Mouse (Mus musculus) left cerebral cortex, adult 2 months (tissue): ENCODE data around the gene Cebpe. TPM values are rescaled to one million over a fixed set of nuclear protein-coding genes. Genes with fewer than 3 reads are reported as not detected.

Experiments
- DNase-seq, 2 experiments: peaks; one replicate each; pipeline ENCODE4 v3.0.0; 2021 to 2022; ENCODE audit warnings: low spot score in 2 of 2, mixed read lengths in 1 of 2; ENCODE audit errors: extremely low spot score in 1 of 2
- H3K27ac ChIP-seq: fragments of 200-600 bp; 2 replicates; pipeline ENCODE4 v1.8.1; 2022
- H3K4me3 ChIP-seq: fragments of 200-600 bp; 2 replicates; pipeline ENCODE4 v1.8.1; 2022
- CTCF ChIP-seq: fragments of 200-600 bp; IDR thresholded peaks from 2 replicates; pipeline ENCODE4 v1.8.1; 2022; ENCODE audit warnings: antibody characterized with exemption, mild to moderate bottlenecking, moderate library complexity
- intact Hi-C: fragments of 180-260 bp; cut with DNase I; formaldehyde crosslinking; loops from one replicate; pipeline ENCODE4 v1.15.1; 2025
- total RNA-seq, 2 experiments: library from RNA; stranded (reverse); gene quantifications; 2 replicates each; pipeline ENCODE4 v1.2.3; 2021

Cebpe gene
- total RNA-seq, 2 experiments from 2014 or later: not detected

DNA sequence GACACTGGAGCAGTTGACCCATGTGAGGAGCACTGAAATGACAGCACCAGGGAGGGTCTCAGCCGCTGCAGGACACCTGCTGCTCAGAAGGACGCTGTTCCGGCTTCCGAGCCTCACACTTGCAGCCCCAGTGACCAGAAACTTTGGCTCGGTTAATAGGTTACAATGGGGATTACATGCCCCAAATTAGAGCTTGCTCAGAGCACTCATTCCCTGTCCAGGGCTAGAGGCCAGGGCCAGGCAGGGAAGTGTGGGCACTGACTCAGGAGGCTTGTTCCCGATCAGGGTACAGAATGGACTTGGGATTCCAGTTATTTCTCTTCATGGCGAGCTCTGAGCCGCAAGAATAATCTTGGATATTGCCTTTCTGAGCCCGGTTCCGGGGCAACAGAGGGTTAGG is 25.7 kb upstream of the Cebpe start:
- TF ChIP-seq CTCF: no peak
- Histone ChIP-seq H3K27ac (peak overlapping the region; percentile 78), H3K4me3 (no peak overlapping the region)
- intact Hi-C loops: no loop called here
- DNase-seq: no peak

DNA sequence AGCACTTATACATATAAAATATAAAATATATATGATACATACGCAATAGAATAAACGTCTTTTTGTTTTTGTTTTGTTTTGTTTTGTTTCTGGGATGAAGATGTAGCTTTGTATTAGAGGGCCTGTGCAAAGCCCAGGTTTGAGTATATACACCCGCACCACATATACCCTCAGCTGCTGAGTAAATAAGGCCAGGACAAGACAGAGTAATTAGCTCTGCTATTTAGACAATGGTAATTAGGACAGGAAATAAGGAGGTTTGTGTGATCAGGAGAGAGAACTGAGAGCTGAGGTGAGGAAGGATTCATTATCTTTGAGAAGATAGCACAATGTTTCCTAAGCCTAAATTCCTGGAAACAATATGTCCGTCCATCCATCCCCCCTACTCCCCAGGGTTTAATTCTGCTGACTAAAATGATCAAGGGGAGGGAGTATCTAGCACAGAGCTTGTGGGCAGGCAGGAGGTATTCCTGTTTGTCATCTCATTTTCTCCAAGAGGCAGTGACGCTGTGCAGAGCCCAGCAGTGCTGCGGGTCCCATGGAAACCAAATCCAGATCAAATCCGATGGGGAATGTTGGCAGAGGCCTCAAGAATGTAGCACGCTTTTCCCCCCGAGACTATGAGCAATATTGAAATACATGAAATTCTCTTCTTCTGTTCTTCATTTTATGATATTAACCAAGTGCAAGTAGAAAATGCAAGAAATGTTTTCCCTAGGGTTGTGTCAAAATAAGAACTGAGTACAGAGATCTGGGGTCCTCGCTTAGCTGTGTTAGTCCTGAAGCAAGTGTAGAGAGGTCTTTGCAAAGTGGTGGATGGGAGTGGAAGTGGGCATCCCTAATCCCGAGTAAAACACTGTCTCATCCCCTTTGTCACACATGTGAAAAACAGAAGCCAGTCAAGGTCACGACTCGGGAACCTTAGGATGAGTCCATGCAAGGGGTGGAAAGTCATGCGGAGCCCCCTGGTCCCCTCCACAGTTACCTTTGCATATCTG is 24.9 kb upstream of the Cebpe start:
- Histone ChIP-seq H3K27ac (peak overlapping the region; percentile 78), H3K4me3 (no peak overlapping the region)
- intact Hi-C loops: no loop called here
- no peak for TF ChIP-seq CTCF
- peak in 1 of 2 experiments; percentile 50 for DNase-seq

DNA sequence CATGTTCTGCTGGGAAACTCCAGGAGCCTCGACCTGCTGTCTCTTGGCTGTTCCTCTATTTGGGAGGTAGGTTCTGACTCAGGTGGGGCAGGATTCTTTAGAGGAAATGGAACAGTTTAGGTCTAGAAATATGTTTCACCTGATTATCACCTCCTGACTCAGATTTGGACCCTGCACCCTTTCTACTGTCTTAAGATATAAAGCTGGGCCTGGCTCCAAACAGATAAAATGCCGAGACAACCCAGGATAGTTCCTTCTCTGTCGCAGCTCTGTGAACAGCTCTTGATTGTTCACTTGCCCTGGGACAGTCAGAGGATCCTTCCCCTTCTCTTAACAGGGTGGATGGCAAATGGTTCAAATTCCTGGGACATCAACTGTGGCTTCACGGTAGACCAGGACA is 23.2 kb upstream of the Cebpe start:
- no peak overlapping the region for H3K4me3 ChIP-seq
- intact Hi-C loops: no loop called here
- no peak overlapping the region for H3K27ac ChIP-seq
- no peak for TF ChIP-seq CTCF
- no peak for DNase-seq

DNA sequence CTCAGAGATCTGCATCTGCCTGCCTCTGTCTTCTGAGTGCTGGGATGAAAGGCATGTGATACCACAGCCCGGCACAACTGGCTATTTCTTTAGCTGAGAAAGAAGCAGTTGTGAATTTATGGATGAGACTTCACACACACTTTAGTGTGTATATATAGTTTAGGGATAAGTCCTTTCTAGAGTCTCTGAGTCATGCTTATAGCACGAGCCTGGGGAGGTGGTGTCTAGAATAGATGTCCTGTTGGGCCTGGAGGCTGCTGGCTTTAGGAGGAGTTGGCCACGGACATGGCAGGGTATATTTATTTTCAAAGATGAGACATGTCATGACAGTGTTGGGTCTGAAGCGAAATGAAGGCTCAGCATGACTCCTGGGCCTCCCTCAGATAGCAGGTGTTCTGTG is 22.0 kb upstream of the Cebpe start:
- no peak for TF ChIP-seq CTCF
- peak overlapping the region; percentile 67 for H3K27ac ChIP-seq
- DNase-seq: no peak
- no peak overlapping the region for H3K4me3 ChIP-seq
- intact Hi-C loops: no loop called here

DNA sequence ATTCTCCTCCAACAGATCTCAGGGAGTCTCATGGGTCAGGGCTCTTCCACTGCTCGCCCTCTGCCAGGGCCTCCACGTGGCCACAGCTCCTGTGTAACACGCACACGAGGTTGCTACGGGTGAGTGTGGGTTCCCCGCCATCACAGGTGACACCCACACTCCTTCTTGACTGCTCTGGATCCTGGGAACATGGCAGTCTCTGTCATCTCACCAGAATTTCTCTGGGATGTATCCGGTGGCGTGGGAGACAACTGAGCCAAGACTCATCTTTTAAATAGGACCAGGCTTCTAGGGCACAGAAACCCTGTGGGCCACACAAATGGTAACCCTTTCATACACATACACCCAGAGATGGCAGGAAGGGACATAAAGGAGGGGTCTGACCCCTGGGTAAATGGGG is 20.2 kb upstream of the Cebpe start:
- Histone ChIP-seq H3K27ac (peak overlapping the region; percentile 50; the same call in 1 of the 2 replicates), H3K4me3 (no peak overlapping the region)
- TF ChIP-seq CTCF: no peak
- intact Hi-C loops: no loop called here
- no peak for DNase-seq

DNA sequence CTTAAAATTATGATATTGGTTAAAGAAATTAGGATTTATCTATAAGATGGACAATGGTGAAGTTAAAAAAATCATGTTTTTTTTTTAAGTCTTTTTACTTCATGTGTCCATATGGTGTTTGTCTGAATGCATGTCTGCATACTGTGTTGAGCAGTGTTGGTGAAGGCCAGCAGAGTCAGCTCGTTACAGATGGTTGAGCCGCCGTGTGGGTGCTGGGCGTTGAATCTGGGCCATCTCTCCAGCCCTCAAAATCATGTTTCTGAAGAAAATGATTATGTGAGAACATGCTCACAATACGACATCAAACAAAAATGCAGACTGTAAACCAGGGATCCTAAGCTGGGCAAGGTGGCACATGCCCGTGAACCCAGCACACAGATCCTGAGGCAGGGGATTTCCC is 18.3 kb upstream of the Cebpe start:
- Histone ChIP-seq H3K27ac (peak overlapping the region; percentile 82), H3K4me3 (no peak overlapping the region)
- no peak for TF ChIP-seq CTCF
- DNase-seq: peak in 1 of 2 experiments; percentile 52
- intact Hi-C loops: no loop called here

DNA sequence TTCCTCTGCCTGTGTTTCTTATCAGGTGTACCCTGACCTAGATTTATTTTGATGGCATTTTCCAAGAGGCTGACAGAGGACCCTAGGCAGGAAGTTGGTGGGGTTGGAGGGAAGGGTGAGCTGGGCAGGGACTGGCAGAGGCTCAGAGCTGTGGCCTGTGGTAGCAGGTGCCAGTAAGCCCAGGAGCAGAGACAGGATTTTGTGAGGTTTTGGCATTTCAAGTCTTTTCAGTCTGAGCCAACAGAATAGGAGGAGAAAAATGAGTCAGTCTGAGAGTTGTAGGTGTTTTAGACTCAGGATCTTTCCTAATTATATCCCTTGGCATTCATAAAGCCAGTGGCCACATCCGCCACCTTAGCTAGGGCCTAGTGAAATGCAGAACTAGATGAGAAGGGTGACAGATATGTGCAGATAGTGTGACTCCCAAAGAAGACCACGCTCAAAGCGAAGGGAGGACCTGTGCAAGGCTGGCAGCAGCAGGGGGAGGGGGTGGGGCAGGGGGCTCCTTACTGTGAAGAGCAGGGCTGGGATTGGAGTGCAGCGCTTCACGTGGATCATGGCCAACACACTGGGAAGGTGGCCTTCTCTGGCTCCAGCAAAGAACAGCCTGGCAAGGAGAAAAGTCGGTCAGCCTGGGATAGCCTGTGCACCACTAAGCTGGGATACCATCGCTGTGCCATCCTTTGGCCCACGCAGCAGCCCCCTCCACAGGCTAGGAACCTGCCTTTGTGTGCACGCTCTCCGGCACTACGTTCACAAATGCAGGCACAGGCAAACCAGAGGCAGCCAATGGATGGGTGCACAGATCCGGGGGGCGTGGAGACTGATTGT is 17.1 kb upstream of the Cebpe start:
- Histone ChIP-seq H3K27ac (peak overlapping the region; percentile 82), H3K4me3 (no peak overlapping the region)
- DNase-seq: no peak
- no peak for TF ChIP-seq CTCF
- intact Hi-C loops: loop anchor here (1.0 kb wide), 1 partner anchor 52 kb away; the partner anchor contains the start of gene Slc7a8

DNA sequence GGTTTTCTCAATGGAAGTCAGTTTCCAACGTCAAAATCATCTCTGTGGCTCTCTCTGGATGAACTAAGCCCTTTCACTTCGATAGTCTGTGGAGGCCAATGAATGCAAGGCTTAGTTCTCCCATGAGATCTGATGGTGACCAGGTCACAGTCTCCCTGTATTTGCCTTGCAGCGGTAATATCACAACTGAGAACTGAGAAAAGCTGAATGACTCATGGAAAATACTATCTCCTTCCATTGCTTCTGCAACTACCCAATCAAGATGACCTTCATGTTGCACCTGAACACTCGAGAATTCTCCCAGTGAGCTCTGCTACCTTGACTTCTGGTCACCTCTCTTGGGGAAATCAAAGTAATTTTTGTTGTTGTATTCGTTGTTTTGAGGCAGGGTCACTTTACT is 15.6 kb upstream of the Cebpe start:
- DNase-seq: no peak
- intact Hi-C loops: no loop called here
- Histone ChIP-seq H3K4me3 (no peak overlapping the region), H3K27ac (no peak overlapping the region)
- TF ChIP-seq CTCF: no peak

DNA sequence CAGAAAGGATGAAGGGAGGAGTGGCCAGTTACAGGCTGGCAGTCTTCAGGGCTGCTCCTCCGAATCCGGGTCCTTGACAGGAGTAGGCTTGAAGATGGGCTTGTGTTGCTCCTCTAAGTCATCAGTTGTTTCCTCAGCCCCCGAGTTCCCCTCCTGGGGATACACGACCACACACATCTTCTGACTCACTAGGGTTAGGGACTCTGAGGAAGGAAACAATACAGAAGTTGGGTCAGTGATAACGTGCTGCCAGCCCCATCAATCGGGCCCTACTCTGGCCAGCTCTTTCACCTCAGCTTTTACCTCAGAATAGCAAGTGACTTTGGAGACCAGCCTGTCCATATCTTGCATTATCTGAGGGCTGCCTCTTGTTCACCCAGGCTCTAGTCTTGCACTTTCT is 12.1 kb upstream of the Cebpe start:
- intact Hi-C loops: no loop called here
- H3K27ac ChIP-seq: no peak overlapping the region
- DNase-seq: no peak
- H3K4me3 ChIP-seq: no peak overlapping the region
- TF ChIP-seq CTCF: no peak

DNA sequence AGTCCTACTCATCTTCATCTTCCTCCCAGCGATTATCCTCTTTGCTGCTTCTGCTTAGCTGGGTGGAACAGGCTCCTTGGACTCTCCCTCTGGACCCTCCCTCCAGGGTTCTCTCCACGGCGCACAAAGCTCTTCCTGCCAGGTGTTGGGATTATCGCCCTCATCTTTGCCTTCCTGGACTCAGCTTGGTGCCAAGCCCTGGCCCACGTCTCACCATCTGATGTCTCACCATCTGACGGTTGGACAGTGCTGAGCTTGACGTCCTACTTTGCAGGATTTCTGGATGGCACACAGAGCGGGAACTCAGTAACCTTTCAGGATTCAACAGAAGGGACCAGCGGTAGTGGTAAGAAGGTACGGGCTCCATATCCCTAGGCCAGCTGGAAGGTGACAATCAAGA is 9.7 kb upstream of the Cebpe start:
- Histone ChIP-seq H3K4me3 (no peak overlapping the region), H3K27ac (no peak overlapping the region)
- no peak for DNase-seq
- intact Hi-C loops: no loop called here
- TF ChIP-seq CTCF: no peak

DNA sequence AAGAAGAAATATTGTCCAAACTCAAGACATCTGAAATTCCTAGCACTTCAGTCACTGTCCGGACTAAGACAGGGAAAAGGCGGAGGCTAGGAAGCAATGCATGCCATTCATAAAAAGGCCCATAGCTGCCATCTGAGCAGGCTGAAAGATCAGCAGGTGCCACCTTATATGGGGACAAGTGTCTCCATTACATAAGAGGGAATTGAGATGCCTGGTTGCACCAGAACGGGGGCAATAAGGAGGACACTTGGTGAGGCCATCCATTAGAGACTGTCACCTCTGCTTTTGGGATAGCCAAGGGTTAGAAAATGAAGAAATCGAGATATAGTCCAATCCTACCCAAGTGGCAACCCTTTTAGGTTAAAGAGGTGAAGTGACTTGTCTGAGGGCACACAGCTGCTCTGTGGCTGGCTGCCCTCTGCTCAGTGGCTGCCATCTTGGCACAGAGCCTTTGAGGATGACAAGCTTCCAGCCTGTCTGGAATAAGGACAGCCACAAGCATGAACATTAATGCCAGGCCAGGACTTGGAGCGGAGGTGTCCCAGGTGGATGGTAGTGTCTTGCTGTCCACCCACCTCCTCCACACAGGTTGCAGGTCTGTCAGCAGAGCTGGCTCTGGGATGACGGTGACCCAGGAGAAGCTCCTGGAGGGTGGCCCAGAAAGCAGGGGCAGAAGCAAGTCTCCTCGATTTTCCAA is 8.8 kb upstream of the Cebpe start:
- no peak for DNase-seq
- Histone ChIP-seq H3K27ac (no peak overlapping the region), H3K4me3 (no peak overlapping the region)
- TF ChIP-seq CTCF: no peak
- intact Hi-C loops: no loop called here
